9 mouse cellular contexts compared by ENCODE assay signal in the genomic region with DNA sequence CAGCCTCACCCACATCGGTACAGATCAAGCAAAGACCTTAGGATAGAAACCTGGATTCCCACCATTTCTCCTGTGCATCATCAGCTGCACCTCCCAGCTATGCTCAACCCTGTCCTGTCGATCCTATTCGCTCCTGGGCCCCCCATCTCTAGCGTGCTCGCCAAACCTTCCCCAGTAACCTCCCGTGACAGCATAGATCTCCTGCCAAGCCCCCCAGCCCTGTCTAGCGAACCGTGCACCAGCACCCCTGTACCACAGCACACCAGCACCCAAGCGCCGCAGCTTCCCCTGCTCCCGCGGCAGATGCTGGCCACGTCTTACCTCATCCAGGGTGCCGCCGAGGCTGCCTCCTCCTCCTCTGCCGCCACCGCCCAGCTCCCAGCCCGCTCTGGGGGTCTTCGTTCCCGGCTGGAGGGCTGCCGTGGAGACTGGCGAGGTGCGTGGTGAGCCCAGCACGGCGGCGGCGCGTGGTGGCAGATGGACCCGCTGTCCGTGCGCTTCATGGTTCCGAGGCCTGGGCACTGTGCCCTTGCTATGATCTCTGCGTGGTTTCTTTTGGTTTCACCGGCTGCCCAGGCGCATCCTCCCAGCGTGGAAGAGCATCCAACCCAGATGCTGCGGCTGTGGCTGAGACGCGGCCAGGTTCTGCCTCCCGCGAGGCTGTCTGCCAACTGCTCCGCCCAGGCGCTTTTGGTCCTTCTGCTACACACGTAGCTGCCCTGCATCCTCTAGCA. TPM values are rescaled to one million over a fixed set of nuclear protein-coding genes. Genes with fewer than 3 reads are reported as not detected.
DNase-seq lines count a peak whose midpoint lies in the region; ATAC-seq and TF ChIP-seq lines count a peak whose summit lies in the region.
"Had no signal": no experiment of that assay in that cellular context is flagged by ENCODE, and none has a peak within 500 bp of the region (broad histone marks: within the 10 kb centered on the region; RNA-seq: fewer than 3 reads in every experiment).

A gene (minus strand): TSS at position 540 of the 734 bp plus-strand sequence.

- no peak within 1 kb of the TSS for H3K4me3 ChIP-seq in heart, adult 2 months
- peak within 1 kb of the TSS; percentile 52 for H3K4me3 ChIP-seq in embryonic facial prominence, embryonic 13.5 days
- H3K4me3 ChIP-seq in heart, embryonic 12.5 days, result peak within 1 kb of the TSS; percentile 53
- H3K4me3 ChIP-seq in midbrain, embryonic 11.5 days (ENCODE audit: low read depth, low read length), result peak within 1 kb of the TSS; percentile 47

- 2% methylated on average over 44 of the region's 44 CpGs for WGBS in heart, adult 2 months
- 1% methylated on average over 44 of the region's 44 CpGs for WGBS in embryonic facial prominence, embryonic 13.5 days
- WGBS in heart, embryonic 12.5 days, result 2% methylated on average over 44 of the region's 44 CpGs
- WGBS in midbrain, embryonic 11.5 days, result 1% methylated on average over 43 of the region's 44 CpGs

- peak within 1 kb of the TSS; percentile 96 for H3K4me2 ChIP-seq in embryonic facial prominence, embryonic 13.5 days
- H3K4me2 ChIP-seq in heart, embryonic 12.5 days, result peak within 1 kb of the TSS; percentile 95
- H3K4me2 ChIP-seq in midbrain, embryonic 11.5 days, result peak within 1 kb of the TSS; percentile 95

- TF ChIP-seq EP300 in heart, adult 2 months (IDR thresholded peaks at IDR 0.05; ENCODE audit: insufficient read depth, low read depth, low read length), result no peak

- H3K36me3 ChIP-seq in heart, adult 2 months (ENCODE audit: control insufficient read depth, insufficient read depth, low read length), result no peaks in the 10 kb centered on the region
- no peaks in the 10 kb centered on the region for H3K36me3 ChIP-seq in embryonic facial prominence, embryonic 13.5 days
- H3K36me3 ChIP-seq in heart, embryonic 12.5 days, result no peaks in the 10 kb centered on the region
- no peaks in the 10 kb centered on the region for H3K36me3 ChIP-seq in midbrain, embryonic 11.5 days (ENCODE audit: control insufficient read depth, insufficient read depth, low read length)

- H3K9ac ChIP-seq in heart, adult 2 months (ENCODE audit: low read depth, low read length), result no peak within 1 kb of the TSS
- peak within 1 kb of the TSS; percentile 70 for H3K9ac ChIP-seq in embryonic facial prominence, embryonic 13.5 days
- peak within 1 kb of the TSS; percentile 61 for H3K9ac ChIP-seq in heart, embryonic 12.5 days
- peak within 1 kb of the TSS; percentile 67 for H3K9ac ChIP-seq in midbrain, embryonic 11.5 days (ENCODE audit: low read length)

- H3K79me2 ChIP-seq in heart, adult 2 months (replicated peaks; ENCODE audit: control insufficient read depth, insufficient read depth, low read length), result no peaks in the 10 kb centered on the region

- no peaks in the 10 kb centered on the region for H3K9me3 ChIP-seq in embryonic facial prominence, embryonic 13.5 days
- no peaks in the 10 kb centered on the region for H3K9me3 ChIP-seq in heart, embryonic 12.5 days (replicated peaks)
- no peaks in the 10 kb centered on the region for H3K9me3 ChIP-seq in midbrain, embryonic 11.5 days (ENCODE audit: control insufficient read depth, low read length)

- no peak for ATAC-seq in embryonic facial prominence, embryonic 13.5 days (ENCODE audit: insufficient number of reproducible peaks, insufficient read depth, low FRiP score, low TSS enrichment, low read depth)
- 0 out of 2 replicates have a peak, but pooled peaks have one; percentile 11 for ATAC-seq in heart, embryonic 12.5 days (ENCODE audit: insufficient number of reproducible peaks, low FRiP score)
- ATAC-seq in midbrain, embryonic 11.5 days (ENCODE audit: low FRiP score), result peak; percentile 70

- H3K27me3 ChIP-seq in heart, adult 2 months (ENCODE audit: control insufficient read depth, insufficient read depth, low read length), result peaks cover 11% of the 10 kb centered on the region
- H3K27me3 ChIP-seq in embryonic facial prominence, embryonic 13.5 days, result peaks cover 41% of the 10 kb centered on the region
- H3K27me3 ChIP-seq in heart, embryonic 12.5 days (replicated peaks), result peaks cover 47% of the 10 kb centered on the region
- H3K27me3 ChIP-seq in midbrain, embryonic 11.5 days (ENCODE audit: control insufficient read depth, insufficient read depth, low read length), result peaks cover 12% of the 10 kb centered on the region

- TF ChIP-seq CTCF in heart, adult 2 months (IDR thresholded peaks at IDR 0.05), result no peak

- intact Hi-C loops in heart, adult 2 months (cut with DNase I), result no loop called here

- no peak for TF ChIP-seq POLR2A in heart, adult 2 months (IDR thresholded peaks at IDR 0.05; ENCODE audit: insufficient read depth, low read depth, low read length)

- no peak within 1 kb of the TSS for H3K27ac ChIP-seq in heart, adult 2 months
- no peak within 1 kb of the TSS for H3K27ac ChIP-seq in embryonic facial prominence, embryonic 13.5 days
- no peak within 1 kb of the TSS for H3K27ac ChIP-seq in heart, embryonic 12.5 days (ENCODE audit: poor library complexity, severe bottlenecking)
- H3K27ac ChIP-seq in midbrain, embryonic 11.5 days (ENCODE audit: low read depth, low read length), result no peak within 1 kb of the TSS
- H3K27ac ChIP-seq: macrophage had no signal

- peak; percentile 34 to 39 for DNase-seq in heart, adult 2 months
- DNase-seq in heart, adult 9 months (ENCODE audit: low spot score in 2 of 2), result no peak
- peak; percentile 30 for DNase-seq in adrenal gland, postnatal 10 days
- DNase-seq in layer of hippocampus, adult 9-10 months (ENCODE audit: low spot score), result peak; percentile 12
- peak; percentile 94 for DNase-seq in midbrain, embryonic 11.5 days (ENCODE audit: low spot score, missing footprints)
- peak; percentile 64 for DNase-seq in telencephalon, adult 2 months (ENCODE audit: low read depth, low spot score)

- no peaks in the 10 kb centered on the region; the same call in 1 of the 2 replicates for H3K4me1 ChIP-seq in heart, adult 2 months (ENCODE audit: control insufficient read depth, insufficient read depth, low read length)
- peaks cover 8% of the 10 kb centered on the region for H3K4me1 ChIP-seq in embryonic facial prominence, embryonic 13.5 days
- H3K4me1 ChIP-seq in heart, embryonic 12.5 days (replicated peaks), result peaks cover 10% of the 10 kb centered on the region
- H3K4me1 ChIP-seq in midbrain, embryonic 11.5 days (ENCODE audit: control insufficient read depth, insufficient read depth, low read length), result no peaks in the 10 kb centered on the region

RNA-seq across cellular contexts. Expression of the gene that starts here (rescaled TPM):
- total RNA-seq in heart, adult 2 months (2021), result 1,000 to 10,000 TPM; 1,629 to 1,897 TPM
- 1,061 and 1,297 TPM in 2 replicates for polyA plus RNA-seq in heart, adult 2 months (2012; rRNA removed)
- total RNA-seq in adrenal gland, postnatal 10 days (2021), result 100 to 1,000 TPM in 1 of 2 experiments, 10 to 100 TPM in 1; 79.3 to 173 TPM
- 21.9 and 27.7 TPM in 2 replicates for polyA plus RNA-seq in embryonic facial prominence, embryonic 13.5 days (2015; fragmentation: Nextera tagmentation; extraction: Ambion mirVana)
- polyA plus RNA-seq in heart, embryonic 12.5 days (2016; fragmentation: Nextera tagmentation; extraction: Ambion mirVana), result 101 and 109 TPM in 2 replicates
- 27.6 and 29.1 TPM in 2 replicates for polyA plus RNA-seq in midbrain, embryonic 11.5 days (2014; fragmentation: Nextera tagmentation; extraction: Ambion mirVana)

Comparison
In these comparisons a context has a peak if more than half of its experiments do, and no peak if none do; other contexts are left out.
1. RNA of the gene that starts here (total RNA-seq): 1,629 to 1,897 TPM in heart, adult 2 months; 79.3 to 173 TPM in adrenal gland, postnatal 10 days; every median in the first group is over 4 times any median in the second.
2. DNase-seq: peak in heart, adult 2 months (2 of 2), adrenal gland, postnatal 10 days (single experiment), layer of hippocampus, adult 9-10 months (single experiment), midbrain, embryonic 11.5 days (single experiment) and telencephalon, adult 2 months (single experiment); none in heart, adult 9 months (0 of 2).
3. Peak in every context shown above with its lines, with median percentiles within 50 percentile points of each other: H3K4me2 ChIP-seq.